Mouse (Mus musculus): ENCODE data around the gene Egf. TPM values are rescaled to one million over a fixed set of nuclear protein-coding genes. Genes with fewer than 3 reads are reported as not detected.

Gene Egf
- polyA plus RNA-seq, 1 experiment = 3.1 TPM

GRCm38 (mm10) chr3:129693581-129693980, 61.5 kb downstream of the Egf start:
- WGBS = 87% methylated on average over 4 of the region's 4 CpGs
- Histone ChIP-seq H3K4me1 (ENCODE audit: control insufficient read depth, insufficient read depth, low read length) (no peaks in the 10 kb centered on the region), H3K4me3 (replicated peaks; ENCODE audit: extremely low read depth, low read depth, low read length) (no peak overlapping the region)
- TF ChIP-seq POLR2A (IDR thresholded peaks at IDR 0.05; ENCODE audit: borderline replicate concordance, extremely low read depth, low read depth, low read length) (no peak), CTCF (IDR thresholded peaks at IDR 0.05; ENCODE audit: insufficient read depth, low read length) (no peak)
- no peak for DNase-seq

GRCm38 (mm10) chr3:129692816-129693215, 62.3 kb downstream of the Egf start:
- Histone ChIP-seq H3K4me3 (replicated peaks; ENCODE audit: extremely low read depth, low read depth, low read length) (no peak overlapping the region), H3K4me1 (ENCODE audit: control insufficient read depth, insufficient read depth, low read length) (no peaks in the 10 kb centered on the region)
- DNase-seq = no peak
- 68% methylated on average over 16 of the region's 16 CpGs for WGBS
- TF ChIP-seq CTCF (IDR thresholded peaks at IDR 0.05; ENCODE audit: insufficient read depth, low read length) (no peak), POLR2A (IDR thresholded peaks at IDR 0.05; ENCODE audit: borderline replicate concordance, extremely low read depth, low read depth, low read length) (no peak)

- no peaks in the 10 kb centered on the region for H3K4me1 ChIP-seq (ENCODE audit: control insufficient read depth, insufficient read depth, low read length)
- DNase-seq = no peak
- TF ChIP-seq CTCF (IDR thresholded peaks at IDR 0.05; ENCODE audit: insufficient read depth, low read length) = no peak
- no peak for TF ChIP-seq POLR2A (IDR thresholded peaks at IDR 0.05; ENCODE audit: borderline replicate concordance, extremely low read depth, low read depth, low read length)
- no peak overlapping the region for H3K4me3 ChIP-seq (replicated peaks; ENCODE audit: extremely low read depth, low read depth, low read length)
- 76% methylated on average over 5 of the region's 5 CpGs for WGBS
Observed at GRCm38 (mm10) chr3:129687429-129687828, 67.7 kb downstream of the Egf start.

GRCm38 (mm10) chr3:129686698-129687333, 68.3 kb downstream of the Egf start:
- 53% methylated on average over 7 of the region's 8 CpGs for WGBS
- peak; percentile 35 for DNase-seq
- no peak for TF ChIP-seq POLR2A (IDR thresholded peaks at IDR 0.05; ENCODE audit: borderline replicate concordance, extremely low read depth, low read depth, low read length)
- peak; percentile 31; the same call in 1 of the 2 replicates for TF ChIP-seq CTCF (IDR thresholded peaks at IDR 0.05; ENCODE audit: insufficient read depth, low read length)

GRCm38 (mm10) chr3:129686196-129686595, 68.9 kb downstream of the Egf start:
- no peak for TF ChIP-seq POLR2A (IDR thresholded peaks at IDR 0.05; ENCODE audit: borderline replicate concordance, extremely low read depth, low read depth, low read length)
- no peak for TF ChIP-seq CTCF (IDR thresholded peaks at IDR 0.05; ENCODE audit: insufficient read depth, low read length)
- no peak for DNase-seq
- Histone ChIP-seq H3K4me1 (ENCODE audit: control insufficient read depth, insufficient read depth, low read length) (no peaks in the 10 kb centered on the region), H3K4me3 (replicated peaks; ENCODE audit: extremely low read depth, low read depth, low read length) (no peak overlapping the region)
- 85% methylated on average over 12 of the region's 12 CpGs for WGBS

More at GRCm38 (mm10) chr3:129686698-129687333, 68.3 kb downstream of the Egf start:
- Histone ChIP-seq H3K4me3 (replicated peaks; ENCODE audit: extremely low read depth, low read depth, low read length) (no peak overlapping the region), H3K4me1 (ENCODE audit: control insufficient read depth, insufficient read depth, low read length) (no peaks in the 10 kb centered on the region)

- Histone ChIP-seq H3K4me3 (replicated peaks; ENCODE audit: extremely low read depth, low read depth, low read length) (no peak overlapping the region), H3K4me1 (ENCODE audit: control insufficient read depth, insufficient read depth, low read length) (no peaks in the 10 kb centered on the region)
- TF ChIP-seq CTCF (IDR thresholded peaks at IDR 0.05; ENCODE audit: insufficient read depth, low read length) = no peak
- TF ChIP-seq POLR2A (IDR thresholded peaks at IDR 0.05; ENCODE audit: borderline replicate concordance, extremely low read depth, low read depth, low read length) = no peak
- no peak for DNase-seq
- 81% methylated on average over 10 of the region's 10 CpGs for WGBS
Observed at GRCm38 (mm10) chr3:129683060-129683679, 71.9 kb downstream of the Egf start.

GRCm38 (mm10) chr3:129682389-129682788, 72.7 kb downstream of the Egf start:
- TF ChIP-seq CTCF (IDR thresholded peaks at IDR 0.05; ENCODE audit: insufficient read depth, low read length) (no peak), POLR2A (IDR thresholded peaks at IDR 0.05; ENCODE audit: borderline replicate concordance, extremely low read depth, low read depth, low read length) (no peak)
- H3K4me3 ChIP-seq (replicated peaks; ENCODE audit: extremely low read depth, low read depth, low read length) = no peak overlapping the region
- WGBS = 76% methylated on average over 10 of the region's 10 CpGs
- no peaks in the 10 kb centered on the region for H3K4me1 ChIP-seq (ENCODE audit: control insufficient read depth, insufficient read depth, low read length)
- no peak for DNase-seq

GRCm38 (mm10) chr3:129681841-129682240, 73.3 kb downstream of the Egf start:
- no peak overlapping the region for H3K4me3 ChIP-seq (replicated peaks; ENCODE audit: extremely low read depth, low read depth, low read length)
- H3K4me1 ChIP-seq (ENCODE audit: control insufficient read depth, insufficient read depth, low read length) = no peaks in the 10 kb centered on the region
- TF ChIP-seq POLR2A (IDR thresholded peaks at IDR 0.05; ENCODE audit: borderline replicate concordance, extremely low read depth, low read depth, low read length) (no peak), CTCF (IDR thresholded peaks at IDR 0.05; ENCODE audit: insufficient read depth, low read length) (no peak)
- 67% methylated on average over 4 of the region's 4 CpGs for WGBS
- DNase-seq = no peak

GRCm38 (mm10) chr3:129680258-129680657, 74.9 kb downstream of the Egf start:
- H3K4me3 ChIP-seq (replicated peaks; ENCODE audit: extremely low read depth, low read depth, low read length) = no peak overlapping the region
- no peak for TF ChIP-seq CTCF (IDR thresholded peaks at IDR 0.05; ENCODE audit: insufficient read depth, low read length)
- TF ChIP-seq POLR2A (IDR thresholded peaks at IDR 0.05; ENCODE audit: borderline replicate concordance, extremely low read depth, low read depth, low read length) = no peak
- no peak for DNase-seq
- no peaks in the 10 kb centered on the region for H3K4me1 ChIP-seq (ENCODE audit: control insufficient read depth, insufficient read depth, low read length)
- WGBS = 73% methylated on average over 5 of the region's 5 CpGs

GRCm38 (mm10) chr3:129675923-129676322, 79.2 kb downstream of the Egf start:
- no peaks in the 10 kb centered on the region for H3K4me1 ChIP-seq (ENCODE audit: control insufficient read depth, insufficient read depth, low read length)
- no peak for DNase-seq
- WGBS = 91% methylated on average over 7 of the region's 7 CpGs
- TF ChIP-seq CTCF (IDR thresholded peaks at IDR 0.05; ENCODE audit: insufficient read depth, low read length) (no peak), POLR2A (IDR thresholded peaks at IDR 0.05; ENCODE audit: borderline replicate concordance, extremely low read depth, low read depth, low read length) (no peak)
- H3K4me3 ChIP-seq (replicated peaks; ENCODE audit: extremely low read depth, low read depth, low read length) = no peak overlapping the region
